Mouse (Mus musculus) embryonic facial prominence, embryonic 15.5 days (tissue): ENCODE measurements at regions not wholly inside any gene's neighbourhood (a gene's known extent, or its start where the extent isn't known, plus 50 kb on each side); places are given as distances from the start of the nearest gene placed in this dataset.

Source experiments
- ATAC-seq: fragments of 200-750 bp; cut with Nextera tagmentation; 2 replicates; pipeline ENCODE4 v1.8.0; 2017; ENCODE audit warnings: low read depth, moderate TSS enrichment; ENCODE audit not compliant: insufficient number of reproducible peaks, low FRiP score, low TSS enrichment
- H3K27ac ChIP-seq: fragments of 300-500 bp; sonication (generic); replicated peaks from 2 replicates; pipeline ENCODE4 v1.5.1; 2015; ENCODE audit warnings: mild to moderate bottlenecking, inconsistent platforms
- H3K27me3 ChIP-seq: fragments of 300-500 bp; sonication (generic); 2 replicates; pipeline ENCODE4 v1.6.1; 2015; ENCODE audit warnings: inconsistent platforms
- H3K36me3 ChIP-seq: fragments of 300-500 bp; sonication (generic); 2 replicates; pipeline ENCODE4 v1.6.1; 2015; ENCODE audit warnings: mild to moderate bottlenecking, inconsistent platforms
- H3K4me1 ChIP-seq: fragments of 300-500 bp; sonication (generic); 2 replicates; pipeline ENCODE4 v1.6.1; 2015; ENCODE audit warnings: inconsistent platforms
- H3K4me2 ChIP-seq: fragments of 300-500 bp; sonication (generic); replicated peaks from 2 replicates; pipeline ENCODE4 v1.6.1; 2015; ENCODE audit warnings: mild to moderate bottlenecking, inconsistent platforms
- H3K4me3 ChIP-seq: fragments of 300-500 bp; sonication (generic); replicated peaks from 2 replicates; pipeline ENCODE4 v1.5.1; 2015; ENCODE audit warnings: mild to moderate bottlenecking, inconsistent platforms
- H3K9ac ChIP-seq: fragments of 300-500 bp; sonication (generic); 2 replicates; pipeline ENCODE4 v1.6.1; 2015; ENCODE audit warnings: inconsistent platforms
- H3K9me3 ChIP-seq: fragments of 300-500 bp; sonication (generic); replicated peaks from 2 replicates; pipeline ENCODE4 v1.6.1; 2016; ENCODE audit warnings: inconsistent platforms
- whole genome bisulfite sequencing: fragments of 180-500 bp; shearing (Covaris S2); methylation state at CpG from one replicate; pipeline ENCODE4 v1.1.7; 2015; 5-methylcytosine and 5-hydroxymethylcytosine counted together

GRCm38 (mm10) chr17:7597481-7597880 is 212.2 kb upstream of the Unc93a2 start:
- no peaks in the 10 kb centered on the region for H3K9me3 ChIP-seq
- H3K4me3 ChIP-seq = no peak overlapping the region
- no peaks in the 10 kb centered on the region for H3K27me3 ChIP-seq
- no peaks in the 10 kb centered on the region for H3K36me3 ChIP-seq
- H3K9ac ChIP-seq = no peak overlapping the region
- H3K27ac ChIP-seq = no peak overlapping the region
- no peak for ATAC-seq
- WGBS = 37% methylated on average over 2 of the region's 2 CpGs
- no peak overlapping the region for H3K4me2 ChIP-seq
- H3K4me1 ChIP-seq = 0 out of 2 replicates have a peak, but pooled peaks cover 2% of the 10 kb centered on the region

DNA sequence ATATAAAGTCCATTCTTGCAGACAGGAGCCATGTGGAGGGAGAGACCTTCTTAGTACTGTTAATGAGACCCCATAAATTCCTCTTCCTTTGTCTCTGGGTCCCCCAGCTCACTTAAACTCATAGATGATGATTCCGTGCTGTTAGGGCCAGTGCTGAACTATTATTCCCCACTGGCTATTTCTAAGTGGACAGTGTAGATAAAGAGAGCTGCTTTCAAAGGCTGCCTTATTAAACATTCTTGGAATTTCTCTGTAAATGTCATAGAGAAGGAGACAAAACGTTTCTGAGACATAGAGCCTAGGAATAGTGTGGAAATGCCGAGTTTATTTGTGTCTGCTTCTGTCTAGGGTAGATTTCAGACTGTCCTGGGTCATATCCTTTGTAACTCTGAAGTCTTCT is 209.5 kb upstream of the Unc93a2 start:
- ATAC-seq = no peak

DNA sequence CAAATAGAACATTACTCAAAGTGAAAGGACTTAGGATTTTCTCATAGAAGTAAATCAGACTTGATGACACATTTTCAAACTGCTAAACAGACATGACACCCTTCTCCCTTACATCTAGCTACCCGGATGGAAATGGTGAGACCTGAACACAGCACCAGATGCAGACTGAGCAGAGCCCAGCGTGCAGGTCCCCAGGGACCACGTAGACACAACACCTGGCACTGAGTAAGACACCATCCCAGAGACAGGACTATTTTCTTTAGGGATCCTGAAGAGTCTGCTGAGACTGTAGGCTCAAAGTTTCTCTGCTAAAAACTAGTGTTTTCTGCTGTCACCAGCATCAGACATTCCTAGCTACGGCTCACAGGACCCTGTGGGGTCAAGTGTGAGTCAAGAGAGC is 207.2 kb upstream of the Unc93a2 start:
- Histone ChIP-seq H3K9me3 (no peaks in the 10 kb centered on the region), H3K9ac (no peak overlapping the region), H3K4me2 (no peak overlapping the region), H3K27me3 (no peaks in the 10 kb centered on the region), H3K4me1 (no peaks in the 10 kb centered on the region), H3K4me3 (no peak overlapping the region), H3K27ac (no peak overlapping the region), H3K36me3 (no peaks in the 10 kb centered on the region)
- no peak for ATAC-seq
- 72% methylated on average over 4 of the region's 4 CpGs for WGBS

More for the DNA sequence above, 209.5 kb upstream of the Unc93a2 start:
- no peaks in the 10 kb centered on the region for H3K9me3 ChIP-seq
- 45% methylated on average over 3 of the region's 3 CpGs for WGBS
- H3K4me2 ChIP-seq = no peak overlapping the region
- H3K4me3 ChIP-seq = no peak overlapping the region
- 0 out of 2 replicates have a peak, but pooled peaks cover 2% of the 10 kb centered on the region for H3K4me1 ChIP-seq
- H3K36me3 ChIP-seq = no peaks in the 10 kb centered on the region
- H3K9ac ChIP-seq = no peak overlapping the region
- no peaks in the 10 kb centered on the region for H3K27me3 ChIP-seq
- H3K27ac ChIP-seq = no peak overlapping the region

GRCm38 (mm10) chr17:7582866-7583398 is 197.7 kb upstream of the Unc93a2 start:
- no peaks in the 10 kb centered on the region for H3K36me3 ChIP-seq
- WGBS = 47% methylated on average over 4 of the region's 4 CpGs
- no peak for ATAC-seq
- H3K27me3 ChIP-seq = no peaks in the 10 kb centered on the region
- no peaks in the 10 kb centered on the region for H3K9me3 ChIP-seq
- no peak overlapping the region for H3K4me3 ChIP-seq
- no peak overlapping the region for H3K9ac ChIP-seq
- H3K4me1 ChIP-seq = no peaks in the 10 kb centered on the region
- no peak overlapping the region for H3K27ac ChIP-seq
- H3K4me2 ChIP-seq = no peak overlapping the region

GRCm38 (mm10) chr17:7579031-7579430 is 193.8 kb upstream of the Unc93a2 start:
- H3K9ac ChIP-seq = no peak overlapping the region
- H3K27me3 ChIP-seq = no peaks in the 10 kb centered on the region
- no peak overlapping the region for H3K4me3 ChIP-seq
- H3K9me3 ChIP-seq = no peaks in the 10 kb centered on the region
- peaks cover 5% of the 10 kb centered on the region; the same call in 1 of the 2 replicates for H3K4me1 ChIP-seq
- H3K4me2 ChIP-seq = no peak overlapping the region
- H3K27ac ChIP-seq = no peak overlapping the region
- ATAC-seq = no peak
- no peaks in the 10 kb centered on the region for H3K36me3 ChIP-seq
- 85% methylated on average over 4 of the region's 4 CpGs for WGBS

- H3K4me3 ChIP-seq = no peak overlapping the region
- no peak for ATAC-seq
- H3K4me2 ChIP-seq = no peak overlapping the region
- no peaks in the 10 kb centered on the region for H3K9me3 ChIP-seq
- 85% methylated on average over 8 of the region's 8 CpGs for WGBS
- no peaks in the 10 kb centered on the region for H3K36me3 ChIP-seq
- no peaks in the 10 kb centered on the region for H3K27me3 ChIP-seq
- H3K9ac ChIP-seq = no peak overlapping the region
- H3K27ac ChIP-seq = no peak overlapping the region
- H3K4me1 ChIP-seq = peaks cover 5% of the 10 kb centered on the region; the same call in 1 of the 2 replicates
Observed at GRCm38 (mm10) chr17:7578003-7578402, 192.7 kb upstream of the Unc93a2 start.

DNA sequence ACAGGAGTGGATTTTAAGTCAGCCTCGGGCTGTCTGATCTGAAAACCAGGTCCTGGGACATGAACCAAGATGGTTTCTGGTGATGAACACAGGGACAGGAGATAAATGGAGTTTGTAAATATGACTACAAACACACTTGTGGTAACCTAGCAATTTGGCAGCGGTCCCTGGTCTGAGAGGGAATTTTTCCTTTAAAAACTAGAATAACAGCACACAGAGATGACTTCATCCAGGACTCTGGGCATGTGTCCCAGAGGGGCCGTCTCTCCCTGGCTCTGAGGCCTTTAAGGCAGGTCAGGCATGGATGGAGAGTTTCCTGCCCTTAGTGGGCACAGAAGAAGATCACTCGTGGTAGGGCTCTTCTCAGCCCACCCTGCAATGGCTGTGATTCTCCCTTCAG is 192.0 kb upstream of the Unc93a2 start:
- Histone ChIP-seq H3K27ac (0 out of 2 replicates have a peak overlapping the region, but pooled peaks have one; percentile 3), H3K36me3 (no peaks in the 10 kb centered on the region), H3K4me3 (no peak overlapping the region), H3K4me2 (no peak overlapping the region), H3K27me3 (no peaks in the 10 kb centered on the region), H3K4me1 (peaks cover 5% of the 10 kb centered on the region; the same call in 1 of the 2 replicates), H3K9me3 (no peaks in the 10 kb centered on the region), H3K9ac (no peak overlapping the region)
- 0 out of 2 replicates have a peak, but pooled peaks have one; percentile 51 for ATAC-seq
- WGBS = 59% methylated on average over 4 of the region's 4 CpGs

DNA sequence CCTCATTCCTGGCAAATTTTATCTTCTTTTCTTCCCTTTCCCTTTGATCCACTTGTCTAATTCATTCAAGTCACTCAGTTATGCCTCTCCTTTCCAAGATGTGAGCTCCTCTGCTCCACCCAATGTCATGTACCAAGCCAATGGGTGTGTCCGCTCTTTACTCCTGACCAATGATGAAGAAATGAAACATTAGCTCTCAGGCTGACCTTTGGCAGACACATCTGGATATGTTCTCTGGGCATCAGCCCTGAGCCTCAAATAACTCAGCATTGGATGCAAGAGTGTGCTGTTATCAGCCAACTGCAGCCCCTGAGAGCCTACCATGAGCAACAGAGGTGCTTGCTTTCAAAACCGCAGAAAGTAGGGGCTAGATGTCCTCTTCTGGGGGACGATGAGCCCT is 186.2 kb upstream of the Unc93a2 start:
- 91% methylated on average over 3 of the region's 3 CpGs for WGBS
- no peak for ATAC-seq
- no peak overlapping the region for H3K27ac ChIP-seq

GRCm38 (mm10) chr17:7568482-7568881 is 183.2 kb upstream of the Unc93a2 start:
- Histone ChIP-seq H3K27me3 (no peaks in the 10 kb centered on the region), H3K4me3 (no peak overlapping the region), H3K9ac (no peak overlapping the region), H3K27ac (no peak overlapping the region), H3K9me3 (no peaks in the 10 kb centered on the region), H3K4me2 (no peak overlapping the region), H3K4me1 (no peaks in the 10 kb centered on the region), H3K36me3 (no peaks in the 10 kb centered on the region)
- WGBS = 94% methylated on average over 5 of the region's 5 CpGs
- ATAC-seq = no peak

More for the DNA sequence above, 186.2 kb upstream of the Unc93a2 start:
- Histone ChIP-seq H3K4me1 (no peaks in the 10 kb centered on the region), H3K27me3 (no peaks in the 10 kb centered on the region), H3K4me2 (no peak overlapping the region), H3K4me3 (no peak overlapping the region), H3K9ac (no peak overlapping the region), H3K36me3 (no peaks in the 10 kb centered on the region), H3K9me3 (no peaks in the 10 kb centered on the region)

DNA sequence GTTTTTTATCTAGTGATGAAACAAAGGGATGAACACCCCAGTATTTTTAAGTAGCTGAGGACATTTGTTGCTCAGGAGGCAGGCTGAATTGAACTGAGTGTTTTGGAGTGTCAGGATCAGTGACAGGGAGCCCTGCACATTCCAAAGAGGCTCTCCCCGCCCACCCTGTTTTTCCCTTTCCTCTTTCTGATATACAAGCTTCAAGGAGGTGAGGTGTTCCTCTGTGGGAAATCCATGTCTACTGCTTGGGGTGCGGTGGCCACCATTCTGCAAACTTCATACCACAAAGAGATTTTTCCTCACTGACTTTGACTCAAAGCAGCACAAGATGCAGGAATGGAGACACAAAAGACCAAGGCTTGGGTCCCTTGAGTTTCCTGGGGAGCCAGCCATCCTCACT is 180.5 kb upstream of the Unc93a2 start:
- H3K4me3 ChIP-seq = no peak overlapping the region
- H3K27ac ChIP-seq = no peak overlapping the region
- no peaks in the 10 kb centered on the region for H3K9me3 ChIP-seq
- no peaks in the 10 kb centered on the region for H3K27me3 ChIP-seq
- H3K4me2 ChIP-seq = no peak overlapping the region
- no peaks in the 10 kb centered on the region for H3K36me3 ChIP-seq
- no peaks in the 10 kb centered on the region for H3K4me1 ChIP-seq
- ATAC-seq = no peak
- H3K9ac ChIP-seq = no peak overlapping the region
- 81% methylated on average over 2 of the region's 2 CpGs for WGBS

DNA sequence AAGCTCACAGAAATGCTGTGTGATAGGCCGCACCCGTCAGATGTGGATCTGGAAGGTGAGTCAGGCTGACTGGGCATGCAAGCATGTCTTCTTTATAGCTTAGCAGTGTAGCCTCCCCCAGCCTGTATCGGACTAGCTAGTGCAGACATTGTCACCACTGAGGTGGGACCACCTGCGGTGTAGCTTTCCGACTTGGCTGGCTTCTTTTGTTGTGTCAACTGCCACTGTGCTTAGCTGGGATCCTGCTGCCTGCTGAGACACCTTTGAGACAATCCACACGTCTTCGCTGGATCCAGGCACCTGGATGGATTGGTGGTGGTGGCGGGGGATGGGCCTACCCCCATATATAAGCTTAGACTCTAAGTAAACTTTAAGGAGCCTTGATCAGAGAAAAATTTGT is 177.7 kb upstream of the Unc93a2 start:
- Histone ChIP-seq H3K27ac (no peak overlapping the region), H3K4me3 (no peak overlapping the region), H3K36me3 (no peaks in the 10 kb centered on the region), H3K9ac (no peak overlapping the region), H3K4me1 (no peaks in the 10 kb centered on the region), H3K27me3 (no peaks in the 10 kb centered on the region), H3K9me3 (no peaks in the 10 kb centered on the region), H3K4me2 (no peak overlapping the region)
- no peak for ATAC-seq
- 48% methylated on average over 8 of the region's 8 CpGs for whole genome bisulfite sequencing

- H3K4me1 ChIP-seq = no peaks in the 10 kb centered on the region
- no peak overlapping the region for H3K9ac ChIP-seq
- no peaks in the 10 kb centered on the region for H3K9me3 ChIP-seq
- WGBS = 91% methylated on average over 2 of the region's 2 CpGs
- no peak overlapping the region for H3K4me2 ChIP-seq
- H3K27ac ChIP-seq = no peak overlapping the region
- ATAC-seq = no peak
- no peak overlapping the region for H3K4me3 ChIP-seq
- no peaks in the 10 kb centered on the region for H3K27me3 ChIP-seq
- no peaks in the 10 kb centered on the region for H3K36me3 ChIP-seq
Observed at GRCm38 (mm10) chr17:7548456-7548855, 163.2 kb upstream of the Unc93a2 start.
